Mouse (Mus musculus) 416B (cell line): ENCODE data around the gene Spint5.
"Not testable (repeated sequence)": the region's sequence is repeated elsewhere in the genome, so short reads cannot be mapped to it uniquely, and the experiment has no call there.

ENCODE experiments used
- DNase-seq: peaks from one replicate; pipeline ENCODE4 v3.0.0; 2011; ENCODE audit warnings: low read depth

Gene Spint5

DNA sequence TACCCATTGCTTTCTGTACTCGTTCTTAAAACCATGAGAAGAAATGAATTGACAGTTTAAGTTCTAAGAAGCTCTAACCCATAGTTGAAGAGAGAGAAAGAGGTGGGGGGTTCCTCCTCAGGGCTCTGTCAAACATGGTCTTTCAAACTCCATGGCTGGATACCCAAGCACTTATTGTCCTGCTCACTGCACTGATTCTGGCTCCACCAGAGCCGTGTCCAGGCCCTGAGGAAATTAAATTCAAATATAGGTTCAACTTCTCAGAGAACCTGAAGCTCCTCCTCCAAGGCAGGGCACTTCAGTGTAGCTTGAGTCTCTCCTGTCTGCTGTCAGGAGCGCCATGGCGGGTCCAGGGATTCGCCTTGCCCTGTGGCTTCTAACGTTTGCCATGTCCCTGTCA, at the start of gene Spint5:
Gene Spint5, plus strand, starts transcription at position 301 of the 400 bp plus-strand sequence.
- no peak for DNase-seq

DNA sequence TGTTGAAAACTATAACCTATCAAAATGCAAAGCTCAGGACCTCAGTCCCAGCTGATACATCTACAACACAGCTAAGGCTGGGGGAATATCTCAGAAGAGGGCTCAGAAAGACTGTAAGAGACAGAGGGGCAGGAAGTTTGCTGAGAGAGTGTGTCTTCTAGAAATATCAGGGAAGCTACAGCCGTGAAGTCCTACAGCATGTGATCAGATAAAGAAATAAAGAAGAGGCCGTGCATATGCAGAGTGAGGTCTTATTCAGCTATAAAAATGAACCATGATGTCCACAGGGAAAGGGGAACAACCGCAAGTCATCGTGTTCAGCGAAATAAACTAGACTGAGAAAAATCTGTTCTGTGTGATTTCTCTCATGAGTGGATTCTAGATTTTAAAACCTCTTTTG, 44.8 kb upstream of the Spint5 start:
- no peak for DNase-seq

DNA sequence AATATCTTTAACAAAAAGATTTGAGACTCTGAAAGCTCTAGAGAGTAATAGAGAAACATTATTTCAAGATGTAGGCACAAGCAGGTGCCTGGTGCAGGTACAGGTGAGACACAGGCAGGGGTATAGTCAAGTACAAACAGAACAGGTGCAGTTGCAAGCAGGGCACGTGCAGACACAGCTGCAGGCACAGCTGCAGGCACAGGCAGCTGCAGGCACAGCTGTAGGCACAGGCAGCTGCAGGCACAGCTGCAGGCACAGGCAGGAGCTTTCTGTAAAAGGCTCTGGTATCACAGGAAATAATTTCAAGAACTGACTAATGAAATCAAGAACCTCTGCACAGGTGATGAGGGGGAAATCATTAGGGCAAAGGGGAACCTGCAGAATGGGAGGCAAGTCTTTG, 44.2 kb upstream of the Spint5 start:
- no peak for DNase-seq

DNA sequence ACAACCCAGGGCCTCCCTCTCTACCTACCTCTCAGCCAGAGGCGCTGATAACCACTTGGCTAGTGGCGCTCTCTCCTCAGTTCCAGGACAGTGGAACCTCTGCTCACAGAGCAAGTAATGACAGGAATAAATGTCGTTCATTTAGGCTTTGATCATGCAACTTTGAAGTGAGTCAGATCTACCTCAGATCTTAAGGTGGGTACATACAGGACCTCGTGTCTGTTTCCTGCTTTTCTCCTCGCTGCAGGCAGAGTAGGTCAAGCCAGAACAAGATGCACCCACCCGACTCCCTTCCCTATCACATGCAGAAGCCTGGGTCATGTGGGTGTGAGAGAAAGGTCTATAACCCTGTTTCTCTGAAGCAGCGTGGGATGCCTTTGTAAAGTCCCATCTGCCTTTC, 41.1 kb upstream of the Spint5 start, which contains the start of gene Wfdc11:
Gene Wfdc11, minus strand, starts transcription at position 101 of the 400 bp plus-strand sequence.
- no peak for DNase-seq

DNA sequence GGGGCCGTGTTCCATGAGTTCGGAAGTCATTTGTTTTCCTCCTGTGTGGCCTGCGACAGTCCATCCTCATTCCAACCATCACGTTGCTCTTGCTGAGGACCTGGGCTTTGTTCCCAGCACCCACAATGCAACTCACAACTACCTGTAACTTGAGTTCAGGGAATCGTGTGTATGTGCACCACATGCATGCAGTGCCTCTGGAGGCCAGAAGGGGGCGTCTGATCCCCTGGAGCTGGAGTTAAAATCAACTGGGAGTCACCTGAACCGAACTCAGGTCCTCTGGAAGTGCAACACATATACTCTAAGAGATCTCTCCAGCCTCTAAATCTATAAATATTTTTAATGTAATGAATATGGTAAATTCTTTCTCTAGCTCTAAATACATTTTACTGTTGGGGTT, 39.0 kb upstream of the Spint5 start:
- no peak for DNase-seq

DNA sequence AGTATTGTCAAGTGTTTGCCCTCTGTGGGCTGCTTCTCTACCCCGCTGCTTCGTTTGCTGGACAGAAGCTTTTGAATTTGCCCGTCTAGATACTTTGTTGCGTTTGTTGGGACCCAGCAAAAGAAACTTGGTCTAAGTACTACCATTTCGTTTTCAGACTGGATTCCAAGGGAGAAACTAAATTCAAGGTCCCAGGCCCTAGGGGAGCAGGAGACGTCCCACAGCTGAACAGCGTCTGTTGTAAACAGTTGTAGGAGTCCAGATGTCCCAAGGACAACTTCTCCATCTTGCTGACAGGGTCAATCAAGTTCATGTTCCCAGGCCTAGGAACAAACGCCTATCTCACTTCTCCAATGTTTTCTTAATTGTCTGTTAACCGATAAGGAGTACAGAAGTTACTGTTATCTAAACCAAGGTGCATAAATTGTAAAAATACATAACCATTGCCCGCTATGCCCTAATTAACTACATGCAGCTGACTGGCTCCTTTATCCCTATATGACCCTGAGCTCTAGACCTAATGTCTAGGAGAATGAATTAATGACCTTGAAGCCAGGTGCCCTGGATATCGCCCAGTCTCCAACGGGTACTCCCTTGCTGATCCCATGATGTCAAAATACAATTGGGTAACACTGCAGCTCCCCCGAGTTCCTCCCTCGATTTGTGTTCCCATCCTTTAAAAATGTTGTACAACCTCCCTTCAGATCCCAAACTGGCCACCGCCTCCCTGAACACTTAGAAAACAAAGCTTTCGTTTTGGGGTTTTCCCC, 38.0 kb upstream of the Spint5 start:
- no peak for DNase-seq

DNA sequence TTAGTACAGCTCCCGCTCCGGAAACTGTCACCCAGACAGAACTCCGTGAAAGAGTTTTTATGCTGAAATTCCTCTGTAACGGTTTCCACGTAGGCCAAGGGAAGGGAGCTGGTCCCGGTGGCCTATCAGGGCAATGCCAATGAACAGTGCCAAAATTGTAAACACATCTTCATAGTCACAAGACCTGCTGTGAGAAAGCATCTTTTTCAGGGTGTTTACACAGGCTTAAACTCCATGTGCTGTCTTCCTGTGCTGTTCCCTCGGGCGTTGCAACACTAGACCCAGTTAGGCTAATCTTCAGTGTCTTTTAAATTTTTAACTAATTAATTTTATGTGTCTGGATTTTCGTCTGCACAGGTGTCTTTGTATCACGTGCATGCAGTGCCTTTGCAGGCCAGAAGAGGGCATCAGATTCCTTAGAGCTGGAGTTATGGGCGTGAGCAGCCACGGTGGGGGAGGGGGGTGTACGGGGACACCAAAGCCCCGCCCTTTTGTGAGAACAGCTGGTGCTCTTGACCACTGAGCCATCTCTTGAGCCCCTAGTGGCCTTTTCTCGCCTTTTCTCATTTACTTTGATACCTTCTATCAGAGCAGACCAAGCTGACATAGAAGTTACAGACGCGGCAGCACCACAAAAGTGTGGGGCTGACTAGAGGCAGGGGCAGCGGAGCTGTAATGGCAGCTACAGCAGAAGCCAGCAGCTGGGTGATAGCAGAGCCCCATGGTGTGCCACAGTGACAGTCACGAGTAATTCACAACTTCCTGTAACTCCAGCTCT, 36.1 kb upstream of the Spint5 start:
- DNase-seq: peak; percentile 72

DNA sequence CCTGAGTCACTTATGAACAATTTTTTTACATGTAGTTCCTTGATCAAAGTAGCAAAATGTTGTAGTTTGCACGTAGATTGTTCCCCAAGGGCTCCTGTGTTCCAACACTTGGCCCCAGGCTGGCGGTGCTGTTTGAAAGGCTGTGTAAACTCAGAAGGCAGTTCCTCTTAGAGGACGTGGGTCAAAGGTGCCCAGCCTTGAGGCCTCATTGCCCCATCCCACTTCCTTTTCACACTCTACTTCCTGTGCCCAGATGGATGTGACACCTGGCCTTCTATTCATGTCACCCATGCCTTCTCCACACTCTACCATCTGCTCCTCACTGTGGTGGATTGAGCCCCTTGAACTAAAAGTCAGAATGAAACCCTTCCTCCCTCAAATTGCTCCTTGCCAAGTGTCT, 35.2 kb upstream of the Spint5 start:
- peak; percentile 33 for DNase-seq

DNA sequence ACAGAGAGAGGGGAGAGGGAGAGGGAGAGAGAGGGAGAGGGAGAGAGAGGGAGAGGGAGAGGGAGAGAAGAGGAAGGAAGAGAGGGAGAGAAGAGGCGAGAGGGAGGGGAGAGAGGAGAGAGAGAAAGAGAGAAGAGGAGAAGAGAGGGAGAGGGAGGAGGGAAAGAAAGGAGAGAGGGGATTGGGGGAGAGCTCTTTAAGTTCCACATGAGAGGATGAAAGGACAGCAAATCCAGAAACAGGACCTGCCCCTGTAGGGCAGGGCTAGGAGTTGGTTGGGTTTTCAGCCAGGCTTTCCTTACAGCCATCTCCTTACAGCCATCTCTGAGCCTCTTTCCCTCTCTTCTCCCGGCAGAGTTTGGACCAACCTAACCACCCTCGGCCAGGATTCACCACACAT, 30.3 kb upstream of the Spint5 start, which contains the start of gene Wfdc13:
Gene Wfdc13, plus strand, starts transcription at position 301 of the 400 bp plus-strand sequence.
- no peak for DNase-seq

DNA sequence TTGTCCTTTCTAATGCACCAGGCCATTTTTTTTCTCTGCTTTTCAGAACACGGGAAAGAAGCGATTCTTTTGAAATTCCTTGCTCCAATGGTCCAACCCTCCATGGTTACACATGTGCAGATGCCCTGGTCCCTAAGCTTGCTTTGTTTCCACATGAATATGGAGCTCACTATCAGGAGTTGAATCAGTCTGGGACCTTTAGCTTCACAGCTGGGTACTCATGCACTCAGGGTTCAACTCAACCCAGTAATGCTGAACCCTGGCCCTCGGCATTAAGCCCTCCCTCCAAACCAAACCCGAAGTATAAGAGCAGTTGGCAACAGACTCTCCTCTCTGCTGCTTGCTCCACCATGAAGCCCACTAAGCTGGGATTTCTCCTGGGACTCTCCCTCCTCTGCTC, 16.9 kb upstream of the Spint5 start, which contains the start of gene Spint4:
Gene Spint4, plus strand, starts transcription at position 301 of the 400 bp plus-strand sequence.
- DNase-seq: no peak

DNA sequence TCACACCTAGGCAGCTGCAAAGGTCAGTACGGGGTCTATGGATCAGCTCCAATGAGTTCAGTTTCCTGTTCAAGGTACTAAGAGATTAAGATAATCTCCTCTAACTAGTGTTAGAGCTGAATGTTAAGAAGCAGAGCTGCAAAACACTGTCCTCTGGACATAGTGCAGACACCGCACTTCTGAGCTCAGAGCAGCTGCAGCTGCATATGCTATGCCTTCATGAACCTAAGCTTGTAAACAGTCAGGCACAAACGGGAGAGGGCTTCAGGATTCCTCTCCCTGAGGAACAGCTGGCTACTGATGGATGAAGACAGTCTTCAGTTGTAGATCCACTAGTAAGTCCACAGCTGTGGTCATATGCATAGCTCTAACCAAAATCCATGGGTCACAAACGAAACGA, 14.1 kb upstream of the Spint5 start:
- DNase-seq: no peak

DNA sequence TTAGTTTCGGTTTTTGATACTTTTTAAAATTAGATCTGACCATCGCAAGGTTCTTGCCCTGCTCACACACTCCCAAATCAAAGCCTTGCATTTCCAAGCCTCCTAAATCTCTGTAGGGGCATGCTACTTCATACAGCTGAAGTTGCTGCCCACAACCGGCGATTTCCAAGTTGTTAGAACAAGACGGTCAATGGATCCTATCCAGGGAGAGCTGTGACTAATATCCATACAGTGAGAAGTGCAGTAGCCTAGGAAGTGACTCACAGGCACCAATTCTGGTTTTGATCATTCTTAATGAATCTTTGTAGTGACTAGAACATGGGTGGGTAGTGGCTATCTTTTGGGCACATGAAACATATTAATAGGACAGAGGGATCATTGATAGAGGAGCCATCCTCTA, 13.3 kb upstream of the Spint5 start:
- peak; percentile 14 for DNase-seq

DNA sequence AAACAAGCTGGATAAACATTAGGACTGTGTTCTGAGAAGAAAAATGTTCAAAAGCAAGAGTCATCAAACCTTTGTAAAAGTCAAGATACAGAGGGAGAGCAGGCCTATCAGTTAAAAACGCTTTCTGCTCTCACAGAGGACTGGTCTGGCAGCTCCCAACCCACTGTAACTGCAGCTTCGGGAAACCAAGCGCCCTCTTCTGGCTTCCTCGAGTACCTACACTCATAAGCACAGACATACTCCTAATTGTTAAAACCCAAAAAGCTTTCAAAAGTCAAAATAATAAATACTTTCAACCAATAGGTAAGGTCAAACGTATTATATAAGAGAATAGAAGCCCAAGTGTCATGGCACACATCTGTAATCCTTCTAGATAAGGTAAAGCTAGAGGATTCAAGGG, 10.9 kb upstream of the Spint5 start:
- DNase-seq: no peak

DNA sequence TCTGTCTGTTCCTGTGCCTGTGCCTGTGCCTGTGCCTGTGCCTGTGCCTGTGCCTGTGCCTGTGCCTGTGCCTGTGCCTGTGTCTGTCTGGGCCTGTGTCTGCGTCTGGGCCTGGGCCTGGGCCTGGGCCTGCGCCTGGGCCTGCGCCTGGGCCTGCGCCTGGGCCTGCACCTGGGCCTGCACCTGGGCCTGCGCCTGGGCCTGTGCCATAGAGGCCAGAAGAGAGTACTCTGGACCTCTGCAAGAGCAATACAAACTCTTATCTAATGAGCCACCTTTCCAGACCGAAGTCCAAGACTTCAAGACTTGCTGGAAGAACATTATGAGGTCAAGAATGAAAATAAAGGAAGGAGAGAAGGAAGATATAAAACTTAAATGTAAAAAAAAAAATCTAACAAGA, 9.8 kb upstream of the Spint5 start:
- no peak for DNase-seq

DNA sequence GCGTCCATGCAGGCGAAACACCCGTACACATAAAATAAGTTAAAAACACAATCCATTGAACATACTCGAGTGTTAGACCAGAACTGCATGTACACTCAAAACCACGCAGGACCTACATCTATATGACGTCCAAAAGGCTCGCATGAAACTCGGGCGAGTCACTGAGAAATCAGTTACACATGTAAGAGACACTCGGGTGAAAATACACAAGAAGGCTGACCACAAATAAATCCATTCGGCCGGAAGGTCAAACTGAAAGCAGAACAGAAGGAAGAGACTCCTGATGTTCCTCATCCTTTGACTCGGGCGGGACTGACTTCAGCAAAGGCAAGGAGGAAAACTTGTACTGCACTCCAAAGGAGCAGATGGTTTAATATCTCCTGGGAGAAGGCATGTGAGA, 9.1 kb upstream of the Spint5 start:
- no peak for DNase-seq

DNA sequence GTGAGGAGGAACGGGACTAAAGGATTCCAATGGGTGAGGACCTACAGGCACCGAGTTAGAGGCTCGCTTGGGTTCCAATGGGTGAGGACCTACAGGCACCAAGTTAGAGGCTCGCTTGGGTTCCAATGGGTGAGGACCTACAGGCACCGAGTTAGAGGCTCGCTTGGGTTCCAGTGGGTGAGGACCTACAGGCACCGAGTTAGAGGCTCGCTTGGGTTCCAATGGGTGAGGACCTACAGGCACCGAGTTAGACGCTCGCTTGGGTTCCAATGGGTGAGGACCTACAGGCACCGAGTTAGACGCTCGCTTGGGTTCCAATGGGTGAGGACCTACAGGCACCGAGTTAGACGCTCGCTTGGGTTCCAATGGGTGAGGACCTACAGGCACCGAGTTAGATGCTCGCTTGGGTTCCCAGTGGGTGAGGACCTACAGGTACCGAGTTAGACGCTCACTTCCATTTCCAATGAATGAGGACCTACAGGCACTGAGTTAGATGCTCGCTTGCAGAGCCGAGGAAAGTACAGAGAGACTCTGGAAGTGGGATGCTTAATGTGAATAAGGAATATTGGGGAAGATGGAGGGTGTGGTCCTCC, 1.2 kb downstream of the Spint5 start:
- not testable (repeated sequence) for DNase-seq

DNA sequence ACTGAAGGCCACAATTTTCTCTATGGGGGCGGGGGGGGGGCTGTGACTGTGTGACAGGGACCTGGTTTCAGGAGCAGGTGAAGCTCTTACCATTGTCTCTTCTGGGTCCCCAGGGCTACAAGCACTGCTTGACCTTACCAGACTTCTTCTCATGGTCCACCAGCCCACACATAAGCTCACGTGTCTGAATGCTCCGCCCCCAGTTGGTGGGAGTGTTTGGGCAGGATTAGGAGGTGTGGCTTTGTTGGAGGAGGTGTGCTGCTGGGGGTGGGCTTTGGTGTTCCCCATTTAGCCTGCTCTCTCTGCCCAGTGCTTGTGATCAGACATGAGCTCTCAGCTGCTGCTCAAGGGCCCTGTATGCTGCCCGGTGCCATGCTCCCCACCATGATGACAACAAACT, 8.2 kb downstream of the Spint5 start:
- DNase-seq: no peak

DNA sequence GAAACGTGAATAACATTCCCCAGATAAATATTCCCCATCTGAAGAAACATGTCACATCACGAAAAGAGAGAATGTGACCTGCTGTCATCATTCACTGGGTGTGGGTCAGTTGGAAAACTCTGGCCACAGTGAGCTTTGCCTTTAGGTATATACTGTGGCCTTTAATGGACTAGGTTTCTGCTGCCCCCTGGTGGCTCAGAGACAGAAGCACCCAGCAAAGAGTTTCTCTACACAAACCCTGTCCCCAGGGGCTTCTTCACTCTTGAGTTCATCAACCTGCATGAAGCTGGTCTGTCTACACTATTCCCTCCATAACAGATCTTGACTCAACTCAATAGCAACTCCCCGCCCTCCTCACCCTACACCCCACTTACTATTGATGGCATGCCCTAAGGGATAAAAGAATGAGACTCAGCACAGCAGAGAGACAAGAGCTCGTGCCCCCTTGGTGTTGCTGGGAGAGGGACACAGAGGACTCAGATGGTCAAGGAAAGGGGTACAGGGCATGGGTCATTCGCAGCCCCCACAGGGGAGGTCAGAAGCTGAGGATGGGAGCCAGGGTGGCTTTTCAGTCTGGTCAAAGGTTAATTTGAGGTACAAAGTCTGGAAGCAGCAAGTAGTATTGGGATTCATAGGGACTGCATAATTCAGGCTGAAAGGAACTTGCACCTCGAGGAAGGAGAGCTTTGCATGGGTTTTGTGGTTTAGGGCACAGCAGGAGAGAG, 11.0 kb downstream of the Spint5 start:
- peak; percentile 66 for DNase-seq

DNA sequence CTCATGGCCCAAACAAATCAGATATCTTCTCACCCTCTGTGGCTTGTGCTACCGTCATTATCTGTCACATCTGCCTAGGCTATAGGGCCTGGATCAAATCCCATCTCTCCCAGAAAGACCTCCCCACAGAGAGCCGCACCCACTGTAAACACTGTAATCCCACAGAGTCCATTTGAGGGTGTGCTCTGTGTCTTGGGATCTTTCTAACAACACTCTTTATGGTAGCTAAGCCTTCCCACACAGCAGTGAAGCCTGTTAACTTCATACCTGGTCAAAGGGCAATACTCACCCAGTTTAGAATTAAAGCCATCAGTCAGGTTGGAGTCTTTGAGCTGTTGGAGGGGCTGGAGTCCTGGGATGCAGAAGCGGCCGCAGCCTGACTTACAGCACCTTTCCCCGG, 16.6 kb downstream of the Spint5 start:
- DNase-seq: no peak

DNA sequence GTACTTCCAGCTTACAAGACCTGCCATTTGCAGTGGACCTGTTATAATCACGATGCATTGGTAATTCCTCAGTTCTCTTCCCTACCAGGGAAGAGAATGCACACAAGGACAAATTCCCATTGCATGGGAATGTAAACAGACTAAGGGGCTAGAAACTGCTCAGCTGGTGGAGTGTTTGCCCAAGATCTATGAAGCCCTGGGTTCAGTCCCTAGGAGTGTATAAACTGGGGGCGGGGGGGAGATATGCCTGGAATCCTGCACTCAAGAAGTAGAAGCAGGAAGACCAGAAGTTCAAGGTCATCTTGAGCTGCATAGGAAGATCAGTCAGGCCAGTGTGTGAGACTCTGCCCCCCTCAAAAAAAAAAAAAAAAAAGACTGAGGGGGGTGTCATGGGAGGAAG, 18.2 kb downstream of the Spint5 start:
- peak; percentile 34 for DNase-seq

DNA sequence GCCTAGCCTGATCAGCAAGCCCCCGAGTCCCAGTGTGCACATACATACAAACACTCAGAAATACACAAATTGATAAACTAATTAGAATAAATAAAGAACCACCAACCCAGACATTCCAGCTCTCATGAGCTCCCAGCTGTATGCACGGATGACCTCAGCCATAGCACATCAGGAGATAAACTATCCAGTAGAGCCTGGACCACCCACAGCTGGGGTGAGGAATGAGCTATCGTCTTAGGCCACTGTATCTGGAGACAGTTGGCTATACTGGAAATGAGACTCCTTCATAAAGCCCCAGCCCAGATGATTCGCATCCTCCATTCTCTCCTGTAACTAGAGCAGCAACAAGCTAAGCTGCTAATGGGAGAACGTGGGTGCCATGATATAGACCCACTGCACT, 19.7 kb downstream of the Spint5 start:
- DNase-seq: no peak

DNA sequence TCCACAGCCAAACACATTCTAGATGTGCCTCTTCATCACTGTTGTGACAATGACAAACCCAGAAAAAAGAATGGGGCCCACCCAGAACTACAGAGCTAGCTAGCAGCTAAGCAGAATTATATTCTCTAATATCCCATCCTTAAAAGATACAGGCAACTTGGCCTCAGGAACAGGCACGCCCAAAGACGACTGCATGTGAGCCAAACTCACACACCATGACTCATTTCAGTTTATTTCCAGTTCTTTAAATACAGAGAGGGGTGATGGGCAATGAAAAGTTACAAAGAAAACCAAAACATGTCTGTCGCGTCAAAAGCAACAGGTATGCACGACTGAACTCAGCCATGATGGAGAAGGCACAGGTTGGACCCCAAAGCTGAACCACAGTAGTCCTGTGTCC, 20.3 kb downstream of the Spint5 start:
- no peak for DNase-seq
